Mouse (Mus musculus) bone marrow macrophage, adult 2 months (primary cell): ENCODE data around the gene Dnajc22.

Experiments
- CTCF ChIP-seq: IDR thresholded peaks from 2 replicates; pipeline ENCODE4 v1.5.1; 2012; ENCODE audit warnings: low read depth, mild to moderate bottlenecking, low read length, moderate library complexity
- POLR2A ChIP-seq: IDR thresholded peaks from 2 replicates; pipeline ENCODE4 v1.6.1; 2012; ENCODE audit warnings: mild to moderate bottlenecking, low read depth, low read length, borderline replicate concordance

DNA sequence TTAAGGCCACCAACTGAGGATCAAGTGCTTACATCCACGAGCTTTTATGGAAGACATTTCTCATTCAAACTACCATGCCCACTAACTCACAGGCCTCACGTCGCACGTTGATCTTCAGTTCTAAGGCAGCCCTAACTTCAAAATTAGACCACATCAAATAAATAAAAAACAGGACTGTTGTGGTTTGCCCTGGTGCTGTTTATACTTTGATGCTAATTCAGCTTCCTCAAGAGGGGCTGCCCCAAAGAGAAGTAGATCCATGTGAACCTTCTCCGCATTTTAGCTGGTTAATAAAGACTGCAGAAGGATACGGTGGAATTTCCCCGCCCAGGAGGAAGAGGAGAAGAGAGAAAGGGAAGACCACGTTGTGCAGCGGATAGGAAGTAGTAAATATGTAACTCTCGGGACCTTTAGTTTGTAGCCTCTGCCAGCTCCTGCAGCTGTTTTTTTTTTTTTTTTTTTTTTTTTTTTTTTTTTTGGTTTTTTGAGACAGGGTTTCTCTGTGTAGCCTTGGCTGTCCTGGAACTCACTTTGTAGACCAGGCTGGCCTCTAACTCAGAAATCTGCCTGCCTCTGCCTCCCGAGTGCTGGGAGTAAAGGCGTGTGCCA, 27.3 kb upstream of the Dnajc22 start:
- TF ChIP-seq CTCF (no peak), POLR2A (no peak)
